Mouse (Mus musculus) cerebellum, adult 2 months (tissue): Measurements from ENCODE around the gene Praf2. TPM values are rescaled to one million over a fixed set of nuclear protein-coding genes. Genes with fewer than 3 reads are reported as not detected.
A peak's percentile ranks its signal among the peaks of the same experiment; 100 is the strongest.
"Not testable (repeated sequence)": the region's sequence is repeated elsewhere in the genome, so short reads cannot be mapped to it uniquely, and the experiment has no call there.

Experiments used
- DNase-seq, 2 experiments: peaks; one replicate each; pipeline ENCODE4 v3.0.0; 2021
- H3K27ac ChIP-seq: fragments of 200-500 bp; 2 replicates; pipeline ENCODE4 v1.5.1; 2012; ENCODE audit warnings: low read length, control low read depth, inconsistent platforms; ENCODE audit not compliant: insufficient read depth
- H3K27me3 ChIP-seq: fragments of 200-500 bp; 2 replicates; pipeline ENCODE4 v1.6.1; 2012; ENCODE audit warnings: inconsistent platforms, mild to moderate bottlenecking, low read length, moderate library complexity; ENCODE audit not compliant: control insufficient read depth, insufficient read depth
- H3K4me1 ChIP-seq: fragments of 200-500 bp; 2 replicates; pipeline ENCODE4 v1.6.1; 2011; ENCODE audit warnings: low read length; ENCODE audit not compliant: control insufficient read depth, insufficient read depth
- H3K4me3 ChIP-seq: fragments of 200-500 bp; replicated peaks from 2 replicates; pipeline ENCODE3; 2011; ENCODE audit warnings: mild to moderate bottlenecking, low read depth, low read length, control low read depth; ENCODE audit not compliant: insufficient read depth
- CTCF ChIP-seq: fragments of 200-500 bp; IDR thresholded peaks from 2 replicates; pipeline ENCODE4 v1.5.1; 2011; ENCODE audit warnings: low read depth, mild to moderate bottlenecking, control low read depth, low read length, moderate library complexity, borderline replicate concordance; ENCODE audit not compliant: insufficient read depth
- POLR2A ChIP-seq: fragments of 200-500 bp; IDR thresholded peaks from 2 replicates; pipeline ENCODE4 v1.6.1; 2011; ENCODE audit warnings: low read length, control low read depth, borderline replicate concordance; ENCODE audit not compliant: insufficient read depth
- WGBS: fragments of 180-500 bp; shearing (Covaris S2); methylation state at CpG from one replicate; pipeline ENCODE4 v1.1.7; 2018; 5-methylcytosine and 5-hydroxymethylcytosine counted together
- polyA plus RNA-seq: library from polyadenylated mRNA; depleted of rRNA; stranded (reverse); fragments of >200 nt; gene quantifications from 2 replicates; pipeline ENCODE4 v1.2.3, GENCODE M21; 2012

Praf2 gene
- polyA plus RNA-seq, 1 experiment, result 179 TPM

GRCm38 (mm10) chrX:7696520-7696919 lies 31.7 kb upstream of the Praf2 start:
- 34% methylated on average over 6 of the region's 6 CpGs for WGBS
- Histone ChIP-seq H3K4me1 (0 out of 2 replicates have a peak, but pooled peaks cover 3% of the 10 kb centered on the region), H3K27ac (no peak overlapping the region), H3K27me3 (no peaks in the 10 kb centered on the region), H3K4me3 (peak overlapping the region; percentile 32)
- no peak for DNase-seq
- TF ChIP-seq POLR2A (no peak), CTCF (no peak)

DNA sequence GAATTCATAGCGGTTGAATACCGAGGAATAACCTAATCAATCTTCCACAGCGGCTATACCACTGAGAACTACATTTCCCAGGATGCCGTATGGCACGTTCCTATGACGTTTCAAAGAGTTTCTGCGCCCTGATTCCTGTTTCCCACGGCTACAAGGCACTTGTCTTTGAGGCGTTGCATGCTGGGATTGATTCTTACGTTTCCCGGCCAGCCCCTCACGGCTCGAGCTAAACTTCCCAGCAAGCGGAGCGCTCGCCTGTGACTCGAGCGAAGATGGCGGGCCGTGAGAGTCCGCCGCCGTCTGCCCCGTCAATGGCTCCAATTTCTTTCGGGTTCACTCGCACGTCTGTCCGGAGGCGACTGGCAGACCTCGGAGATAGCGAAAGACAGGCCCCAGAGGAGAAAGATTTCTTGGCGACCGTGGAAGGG lies 31.3 kb upstream of the Praf2 start, which contains the start of gene Gpkow:
Gene Gpkow, plus strand, starts transcription at position 178 of the 428 bp plus-strand sequence.
- WGBS, result 3% methylated on average over 33 of the region's 33 CpGs
- Histone ChIP-seq H3K27me3 (no peaks in the 10 kb centered on the region), H3K4me1 (0 out of 2 replicates have a peak, but pooled peaks cover 3% of the 10 kb centered on the region), H3K4me3 (peak within 1 kb of the TSS; percentile 88), H3K27ac (no peak within 1 kb of the TSS)
- DNase-seq, result peak; percentile 82 to 90
- TF ChIP-seq POLR2A (peak; percentile 67; the same call in 1 of the 2 replicates), CTCF (no peak)

DNA sequence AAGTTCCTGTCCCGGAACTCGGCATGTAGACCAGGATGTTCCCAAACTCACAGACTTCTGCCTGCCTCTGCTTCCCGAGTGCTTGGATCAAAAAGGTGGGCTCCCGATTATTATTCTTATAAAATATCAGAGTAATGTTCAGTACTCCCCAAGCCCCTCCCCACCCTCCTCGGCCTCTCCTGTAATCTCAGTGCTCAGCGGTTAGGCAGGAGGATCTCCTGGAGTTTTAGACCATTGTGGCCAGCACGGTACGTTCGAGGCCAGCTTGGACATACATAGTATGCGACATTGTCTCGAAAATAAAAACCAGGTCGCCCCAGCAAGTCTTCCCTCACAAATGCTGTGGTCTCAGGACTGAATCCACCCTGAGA lies 14.5 kb upstream of the Praf2 start:
- H3K4me3 ChIP-seq, result peak overlapping the region; percentile 67
- not testable (repeated sequence) for H3K4me1 ChIP-seq, H3K27ac ChIP-seq, DNase-seq, H3K27me3 ChIP-seq
- 14% methylated on average over 5 of the region's 12 CpGs for WGBS

DNA sequence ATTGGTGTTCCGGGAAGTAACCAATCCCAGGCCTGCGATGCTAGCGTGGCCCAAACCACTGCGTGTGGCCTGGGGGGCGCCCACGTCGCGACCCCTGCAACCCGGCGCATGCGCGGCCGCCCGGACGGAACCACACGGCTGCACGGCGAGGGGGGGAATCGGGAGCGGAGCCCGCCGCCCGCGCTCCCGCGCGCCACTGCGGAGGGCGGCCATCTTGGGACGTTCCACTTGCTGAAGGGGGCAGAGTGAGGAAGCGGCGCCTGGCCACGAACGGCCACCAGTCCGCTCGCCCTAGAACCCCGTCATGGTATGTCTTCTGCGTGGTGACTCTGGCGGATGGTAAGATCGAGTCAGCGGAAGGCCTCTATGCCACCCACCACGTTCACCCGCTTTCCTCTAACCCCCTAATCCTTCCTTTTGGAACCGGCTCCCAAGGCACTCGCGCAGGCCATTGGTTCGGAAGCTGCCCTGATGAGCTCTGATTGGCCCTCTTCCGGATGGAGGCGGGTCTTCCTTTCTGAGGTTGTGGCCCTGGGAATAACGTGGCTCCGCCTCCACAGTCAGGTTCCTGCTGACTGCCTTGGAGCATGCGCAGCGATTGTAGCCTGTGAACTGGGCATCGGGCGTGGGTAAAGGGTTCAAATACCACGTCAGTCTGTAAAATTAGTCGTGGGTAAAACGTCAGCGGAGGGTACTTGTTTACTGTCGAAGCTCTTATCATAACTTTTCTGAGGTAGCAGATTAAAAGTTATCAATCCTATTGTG lies 13.9 kb upstream of the Praf2 start, which contains the start of gene Wdr45:
Gene Wdr45, plus strand, starts transcription at position 199 of the 765 bp plus-strand sequence.
- 7% methylated on average over 44 of the region's 60 CpGs for WGBS

DNA sequence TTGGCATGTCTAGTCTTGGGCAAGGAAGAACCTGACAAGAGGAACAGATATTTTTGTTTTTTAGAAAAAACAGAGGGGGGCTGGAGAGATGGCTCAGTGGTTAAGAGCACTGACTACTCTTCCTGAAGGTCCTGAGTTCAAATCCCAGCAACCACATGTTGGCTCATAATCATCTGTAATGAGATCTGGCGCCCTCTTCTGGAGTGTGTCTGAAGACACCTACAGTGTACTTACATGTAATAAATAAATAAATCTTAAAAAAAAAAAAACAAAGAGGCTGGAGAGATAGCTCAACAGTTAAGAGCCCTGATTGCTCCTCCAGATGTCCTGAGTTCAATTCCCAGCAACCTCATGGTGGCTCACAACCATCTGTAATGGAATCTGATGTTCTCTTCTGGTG lies 12.2 kb upstream of the Praf2 start:
- not testable (repeated sequence) for H3K27me3 ChIP-seq, H3K4me1 ChIP-seq, H3K4me3 ChIP-seq, H3K27ac ChIP-seq, DNase-seq
- 35% methylated on average over 1 of the region's 1 CpGs for WGBS

More for the DNA sequence above, 13.9 kb upstream of the Praf2 start, which contains the start of gene Wdr45:
- peak; percentile 94 to 97 for DNase-seq
- Histone ChIP-seq H3K27ac (peak within 1 kb of the TSS; percentile 88), H3K4me3 (peak within 1 kb of the TSS; percentile 67)
- not testable (repeated sequence) for H3K27me3 ChIP-seq, H3K4me1 ChIP-seq

DNA sequence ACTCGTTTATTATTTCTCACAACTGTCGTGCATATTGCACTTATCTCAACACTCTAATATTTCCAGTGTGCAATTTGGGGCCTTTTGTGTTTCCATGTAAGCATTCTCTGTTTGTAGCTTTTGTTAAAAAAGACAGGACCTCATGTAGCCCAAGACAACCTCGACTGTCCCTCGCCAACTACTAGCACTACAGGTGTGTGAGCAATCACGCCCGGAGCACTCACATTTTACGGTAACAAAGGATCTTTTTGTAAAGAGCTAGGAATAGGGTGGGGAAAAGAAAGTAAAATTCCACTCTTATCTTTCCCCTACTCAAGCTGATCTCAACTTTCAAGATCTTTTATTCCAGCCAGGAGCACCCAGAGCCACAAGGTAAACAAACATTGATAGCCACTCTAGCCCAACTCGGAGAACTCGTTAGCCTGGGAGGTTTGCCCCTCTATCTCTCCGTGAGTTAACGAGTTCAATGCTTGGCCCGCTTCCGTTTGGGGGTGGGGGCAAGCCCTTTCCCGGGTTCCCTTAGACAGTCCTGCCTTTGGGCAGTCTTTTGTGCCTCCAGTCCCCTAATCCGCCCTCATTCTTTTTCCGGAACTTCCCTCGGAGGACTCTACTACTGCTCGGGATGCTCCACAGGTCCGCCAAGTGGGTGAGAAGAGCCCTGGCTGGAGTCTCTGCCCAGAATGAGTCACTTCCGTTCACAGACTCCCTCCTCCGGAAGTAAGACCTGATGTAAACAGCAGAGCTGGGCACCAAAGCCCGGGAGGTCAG lies 6.5 kb upstream of the Praf2 start, which contains the start of gene Gm45208:
Gene Gm45208, plus strand, starts transcription at position 732 of the 768 bp plus-strand sequence.
- peak within 1 kb of the TSS; percentile 99 for H3K27ac ChIP-seq
- WGBS, result 13% methylated on average over 22 of the region's 22 CpGs
- TF ChIP-seq POLR2A (peak; percentile 61; the same call in 1 of the 2 replicates), CTCF (no peak)

DNA sequence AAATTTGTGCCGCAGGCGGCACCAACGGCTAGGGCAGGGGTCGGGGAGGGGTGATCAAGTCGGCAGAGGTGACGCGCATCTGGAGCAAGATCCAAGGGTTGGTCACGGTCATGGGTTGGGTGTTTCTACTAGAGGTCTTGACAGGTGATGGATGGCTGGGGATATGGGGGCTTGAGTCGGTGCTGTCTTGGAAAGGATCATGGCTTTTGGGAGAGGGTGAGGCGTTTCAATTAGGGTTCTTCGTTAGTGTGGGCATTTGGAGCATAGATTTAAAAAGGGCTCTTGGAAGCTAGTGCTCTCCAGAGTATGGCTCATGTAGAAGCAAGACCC lies 6.0 kb upstream of the Praf2 start:
- H3K4me1 ChIP-seq, result no peaks in the 10 kb centered on the region
- no peak for DNase-seq
- no peaks in the 10 kb centered on the region for H3K27me3 ChIP-seq
- H3K4me3 ChIP-seq, result peak overlapping the region; percentile 100
- peak overlapping the region; percentile 99 for H3K27ac ChIP-seq
- TF ChIP-seq CTCF (no peak), POLR2A (no peak)
- 13% methylated on average over 11 of the region's 11 CpGs for WGBS

More for the DNA sequence above, 6.5 kb upstream of the Praf2 start, which contains the start of gene Gm45208:
- H3K4me1 ChIP-seq, result no peaks in the 10 kb centered on the region
- H3K27me3 ChIP-seq, result no peaks in the 10 kb centered on the region
- DNase-seq, result peak; percentile 79 to 83
- H3K4me3 ChIP-seq, result peak within 1 kb of the TSS; percentile 100

GRCm38 (mm10) chrX:7722691-7723090 lies 5.5 kb upstream of the Praf2 start:
- H3K4me1 ChIP-seq, result no peaks in the 10 kb centered on the region
- DNase-seq, result no peak
- no peaks in the 10 kb centered on the region for H3K27me3 ChIP-seq
- TF ChIP-seq CTCF (no peak), POLR2A (no peak)
- no peak overlapping the region for H3K27ac ChIP-seq
- H3K4me3 ChIP-seq, result peak overlapping the region; percentile 100
- 24% methylated on average over 4 of the region's 4 CpGs for WGBS
